Mouse (Mus musculus): ENCODE data around the gene Trio.

DNA sequence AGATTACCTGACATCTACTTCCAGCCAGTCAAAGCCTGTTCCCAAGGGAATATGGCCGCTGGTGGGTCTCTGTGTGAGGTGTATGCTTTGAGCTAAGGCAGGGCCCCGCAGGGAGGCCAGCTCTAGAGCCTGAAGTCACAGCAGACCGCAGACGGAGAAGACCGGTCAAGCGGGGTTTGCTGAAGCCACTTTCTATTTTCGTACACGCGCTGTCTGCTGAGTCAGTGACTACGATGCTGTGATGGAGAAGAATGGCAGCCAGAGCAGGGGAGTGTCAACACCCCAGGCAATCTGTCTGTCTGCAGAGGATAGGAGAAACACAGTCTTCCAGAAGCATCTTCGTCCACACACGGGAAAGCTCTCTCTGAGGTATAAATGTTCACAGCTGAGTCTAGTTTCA, 223.4 kb downstream of the Trio start:
- TF ChIP-seq CTCF (IDR thresholded peaks at IDR 0.05; ENCODE audit: control insufficient read depth, insufficient read depth, low read length) (no peak), POLR2A (IDR thresholded peaks at IDR 0.05; ENCODE audit: borderline replicate concordance, control insufficient read depth, low read depth, low read length) (no peak)
